Mouse (Mus musculus): ENCODE data around the gene Nup210. TPM values are rescaled to one million over a fixed set of nuclear protein-coding genes. Genes with fewer than 3 reads are reported as not detected.
A peak's percentile ranks its signal among the peaks of the same experiment; 100 is the strongest.

Nup210 gene
- polyA plus RNA-seq, 1 experiment from 2014 or later, result 27.5 TPM

DNA sequence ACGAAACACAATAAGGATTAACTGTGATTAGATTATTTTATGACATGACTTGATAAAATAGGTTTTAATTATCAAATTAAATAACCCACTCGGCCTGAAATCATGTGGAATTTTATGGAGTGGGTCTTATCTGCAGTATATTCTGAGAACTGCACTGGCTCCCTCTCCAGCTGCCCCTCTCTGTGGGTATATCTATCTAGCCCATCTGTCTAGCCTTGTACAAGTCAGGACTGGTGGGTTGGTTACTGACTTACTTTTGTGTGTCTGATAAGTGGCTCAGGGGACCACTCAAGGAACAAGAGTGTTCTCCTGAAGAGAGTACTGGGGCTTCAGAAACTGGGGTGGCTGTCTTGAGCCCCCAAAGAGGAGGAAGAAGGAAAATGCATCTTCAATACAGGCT, 109.4 kb downstream of the Nup210 start:
- H3K9me3 ChIP-seq, result no peaks in the 10 kb centered on the region
- no peaks in the 10 kb centered on the region for H3K4me1 ChIP-seq
- H3K4me3 ChIP-seq, result no peak overlapping the region
- no peak overlapping the region for H3K27ac ChIP-seq
- H3K9ac ChIP-seq, result no peak overlapping the region
- ATAC-seq (ENCODE audit: borderline replicate concordance, extremely low read depth, low FRiP score, low TSS enrichment), result no peak
- H3K4me2 ChIP-seq, result no peak overlapping the region
- no peaks in the 10 kb centered on the region for H3K27me3 ChIP-seq
- 44% methylated on average over 2 of the region's 2 CpGs for WGBS
- H3K36me3 ChIP-seq, result no peaks in the 10 kb centered on the region

DNA sequence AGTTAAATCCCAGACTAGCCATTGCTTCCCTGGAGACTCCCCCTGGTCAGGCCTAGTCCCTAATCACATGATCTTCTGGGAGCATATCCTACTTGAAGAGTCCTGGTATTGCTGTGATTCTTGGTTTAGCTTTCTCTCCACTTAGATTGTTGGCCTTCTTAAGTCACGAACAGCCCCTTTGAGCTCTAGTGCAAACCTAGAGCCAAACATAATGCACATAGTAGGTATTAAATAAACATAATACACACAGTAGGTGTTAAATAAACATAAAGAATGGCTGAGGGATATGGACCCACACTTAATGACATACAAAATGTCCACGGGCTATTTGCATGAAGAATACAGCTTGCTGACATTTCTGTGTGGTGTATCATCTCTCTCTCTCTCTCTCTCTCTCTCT, 112.5 kb downstream of the Nup210 start:
- Histone ChIP-seq H3K4me2 (no peak overlapping the region), H3K27me3 (no peaks in the 10 kb centered on the region)
- 93% methylated on average over 2 of the region's 2 CpGs for WGBS

GRCm38 (mm10) chr6:91003310-91003995, 113.2 kb downstream of the Nup210 start:
- whole genome bisulfite sequencing, result 26% methylated on average over 3 of the region's 3 CpGs
- H3K9me3 ChIP-seq, result no peaks in the 10 kb centered on the region
- no peak overlapping the region for H3K27ac ChIP-seq
- no peaks in the 10 kb centered on the region for H3K36me3 ChIP-seq
- no peak overlapping the region for H3K4me3 ChIP-seq
- no peak overlapping the region for H3K4me2 ChIP-seq
- ATAC-seq (ENCODE audit: borderline replicate concordance, extremely low read depth, low FRiP score, low TSS enrichment), result no peak
- peaks cover 9% of the 10 kb centered on the region; the same call in 1 of the 2 replicates for H3K4me1 ChIP-seq
- no peak overlapping the region for H3K9ac ChIP-seq
- H3K27me3 ChIP-seq, result no peaks in the 10 kb centered on the region

More for the DNA sequence above, 112.5 kb downstream of the Nup210 start:
- Histone ChIP-seq H3K27ac (no peak overlapping the region), H3K9me3 (no peaks in the 10 kb centered on the region), H3K4me3 (no peak overlapping the region), H3K4me1 (peaks cover 9% of the 10 kb centered on the region; the same call in 1 of the 2 replicates), H3K9ac (no peak overlapping the region), H3K36me3 (no peaks in the 10 kb centered on the region)
- no peak for ATAC-seq (ENCODE audit: borderline replicate concordance, extremely low read depth, low FRiP score, low TSS enrichment)

GRCm38 (mm10) chr6:91001566-91001965, 115.1 kb downstream of the Nup210 start:
- Histone ChIP-seq H3K36me3 (no peaks in the 10 kb centered on the region), H3K27ac (peak overlapping the region; percentile 19; the same call in 1 of the 2 replicates), H3K27me3 (no peaks in the 10 kb centered on the region), H3K9me3 (no peaks in the 10 kb centered on the region), H3K9ac (no peak overlapping the region), H3K4me2 (peak overlapping the region; percentile 19; the same call in 1 of the 2 replicates), H3K4me3 (no peak overlapping the region), H3K4me1 (peaks cover 9% of the 10 kb centered on the region; the same call in 1 of the 2 replicates)
- WGBS, result 32% methylated on average over 7 of the region's 7 CpGs
- peak; percentile 77 for ATAC-seq (ENCODE audit: borderline replicate concordance, extremely low read depth, low FRiP score, low TSS enrichment)

DNA sequence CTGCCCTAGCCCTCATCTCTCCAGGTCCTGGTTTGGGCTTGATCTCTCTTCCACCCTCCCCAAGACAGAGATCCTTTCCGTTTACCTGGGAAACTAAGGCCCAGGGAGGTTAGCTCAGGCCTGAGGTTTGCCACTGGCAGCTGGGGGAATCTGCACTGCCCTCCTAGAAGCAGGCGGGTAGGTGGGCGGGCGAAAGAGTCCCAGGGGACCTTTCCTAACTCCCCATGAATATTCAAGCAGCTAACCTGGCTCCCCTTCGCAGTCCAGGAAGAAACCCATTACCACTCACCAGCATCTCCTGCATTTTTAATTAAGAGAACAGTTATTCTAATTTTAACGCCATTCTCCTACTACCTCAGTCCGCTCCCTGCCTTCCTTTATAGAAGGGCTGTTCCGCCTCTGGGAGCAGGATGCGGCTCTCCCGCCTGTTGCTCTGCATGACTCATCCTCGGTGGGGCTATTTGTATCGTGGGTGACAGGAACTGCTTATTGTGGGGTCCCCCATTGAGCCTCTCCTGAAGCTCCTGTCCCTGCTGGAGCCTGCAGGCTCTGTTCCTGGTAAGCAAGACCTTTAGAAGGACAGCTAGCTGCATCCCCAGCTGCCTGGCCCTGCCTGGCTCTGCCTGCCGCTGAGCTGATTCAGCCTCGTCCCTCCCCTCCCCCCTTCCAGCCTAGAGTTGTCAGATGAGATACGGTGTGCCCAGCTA, 115.7 kb downstream of the Nup210 start:
- no peaks in the 10 kb centered on the region for H3K36me3 ChIP-seq
- peaks cover 9% of the 10 kb centered on the region; the same call in 1 of the 2 replicates for H3K4me1 ChIP-seq
- peak overlapping the region; percentile 19; the same call in 1 of the 2 replicates for H3K27ac ChIP-seq
- no peaks in the 10 kb centered on the region for H3K9me3 ChIP-seq
- 17% methylated on average over 15 of the region's 15 CpGs for WGBS
- peak overlapping the region; percentile 19; the same call in 1 of the 2 replicates for H3K4me2 ChIP-seq
- no peak for ATAC-seq (ENCODE audit: borderline replicate concordance, extremely low read depth, low FRiP score, low TSS enrichment)
- H3K4me3 ChIP-seq, result no peak overlapping the region
- H3K9ac ChIP-seq, result no peak overlapping the region
- H3K27me3 ChIP-seq, result no peaks in the 10 kb centered on the region

- no peaks in the 10 kb centered on the region for H3K27me3 ChIP-seq
- no peak overlapping the region for H3K27ac ChIP-seq
- H3K9ac ChIP-seq, result no peak overlapping the region
- no peaks in the 10 kb centered on the region for H3K9me3 ChIP-seq
- H3K4me1 ChIP-seq, result peaks cover 9% of the 10 kb centered on the region; the same call in 1 of the 2 replicates
- no peak for ATAC-seq (ENCODE audit: borderline replicate concordance, extremely low read depth, low FRiP score, low TSS enrichment)
- no peaks in the 10 kb centered on the region for H3K36me3 ChIP-seq
- no peak overlapping the region for H3K4me3 ChIP-seq
- H3K4me2 ChIP-seq, result no peak overlapping the region
- 60% methylated on average over 4 of the region's 4 CpGs for WGBS
Observed at GRCm38 (mm10) chr6:90999176-90999575, 117.5 kb downstream of the Nup210 start.

DNA sequence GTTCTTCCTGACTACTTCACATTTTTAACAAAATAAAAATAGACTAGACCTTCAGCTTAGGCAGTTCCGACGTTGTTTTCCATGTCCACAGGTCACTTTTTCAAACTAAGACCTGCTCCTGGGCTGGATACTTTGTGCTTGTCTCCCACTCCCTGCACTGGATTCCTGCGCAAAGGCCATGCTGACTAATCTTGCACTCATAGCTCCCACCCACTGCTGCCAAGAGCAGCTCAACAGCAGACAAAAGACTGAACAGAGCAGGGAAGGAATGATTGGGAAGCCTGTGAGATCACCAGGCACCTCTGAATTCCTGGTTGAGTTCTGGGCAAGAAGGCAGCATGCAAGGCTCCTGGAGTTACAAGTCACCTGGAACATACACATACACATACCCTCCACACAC, 119.6 kb downstream of the Nup210 start:
- Histone ChIP-seq H3K9ac (no peak overlapping the region), H3K36me3 (no peaks in the 10 kb centered on the region), H3K4me1 (peaks cover 9% of the 10 kb centered on the region; the same call in 1 of the 2 replicates), H3K4me3 (no peak overlapping the region), H3K27me3 (no peaks in the 10 kb centered on the region), H3K27ac (no peak overlapping the region), H3K4me2 (no peak overlapping the region), H3K9me3 (no peaks in the 10 kb centered on the region)
- WGBS, result 92% methylated on average over 3 of the region's 3 CpGs
- no peak for ATAC-seq (ENCODE audit: borderline replicate concordance, extremely low read depth, low FRiP score, low TSS enrichment)

- Histone ChIP-seq H3K4me1 (peaks cover 6% of the 10 kb centered on the region; the same call in 1 of the 2 replicates), H3K36me3 (no peaks in the 10 kb centered on the region), H3K4me2 (no peak overlapping the region), H3K27ac (no peak overlapping the region), H3K27me3 (no peaks in the 10 kb centered on the region), H3K9me3 (no peaks in the 10 kb centered on the region), H3K9ac (no peak overlapping the region), H3K4me3 (no peak overlapping the region)
- WGBS, result 85% methylated on average over 2 of the region's 2 CpGs
- ATAC-seq (ENCODE audit: borderline replicate concordance, extremely low read depth, low FRiP score, low TSS enrichment), result no peak
Observed at GRCm38 (mm10) chr6:90996181-90996580, 120.4 kb downstream of the Nup210 start.

GRCm38 (mm10) chr6:90988648-90989317, 127.8 kb downstream of the Nup210 start, which contains the start of gene Iqsec1:
Gene Iqsec1, minus strand, starts transcription at chr6:90988685.
- peak; percentile 95 for ATAC-seq (ENCODE audit: borderline replicate concordance, extremely low read depth, low FRiP score, low TSS enrichment)
- peak within 1 kb of the TSS; percentile 69 for H3K4me3 ChIP-seq
- H3K27ac ChIP-seq, result peak within 1 kb of the TSS; percentile 69
- peaks cover 11% of the 10 kb centered on the region; the same call in 1 of the 2 replicates for H3K27me3 ChIP-seq
- peaks cover 40% of the 10 kb centered on the region for H3K4me1 ChIP-seq
- peak within 1 kb of the TSS; percentile 100 for H3K4me2 ChIP-seq
- no peaks in the 10 kb centered on the region for H3K9me3 ChIP-seq
- WGBS, result under 1% methylated on average over 38 of the region's 39 CpGs
- peak within 1 kb of the TSS; percentile 64 for H3K9ac ChIP-seq
- H3K36me3 ChIP-seq, result no peaks in the 10 kb centered on the region

DNA sequence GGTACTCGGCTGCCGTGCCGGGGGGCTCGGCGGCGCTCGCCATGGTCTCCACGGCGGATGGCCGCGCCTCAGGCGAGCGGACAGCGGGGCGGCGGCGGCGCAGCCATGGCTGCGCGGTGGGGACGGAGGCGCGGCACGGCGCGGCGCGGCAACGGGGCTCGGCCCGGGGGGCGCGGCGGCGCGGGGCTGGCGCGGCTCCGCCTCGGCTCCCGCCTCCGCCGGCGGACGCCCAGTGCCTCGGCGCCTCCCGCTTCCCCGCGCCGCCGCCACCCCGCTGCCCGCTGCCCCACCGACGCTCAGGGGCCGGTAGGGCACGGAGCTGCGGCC, 128.4 kb downstream of the Nup210 start:
- ATAC-seq (ENCODE audit: borderline replicate concordance, extremely low read depth, low FRiP score, low TSS enrichment), result peak; percentile 29
- Histone ChIP-seq H3K4me2 (peak overlapping the region; percentile 100), H3K4me1 (peaks cover 43% of the 10 kb centered on the region), H3K36me3 (no peaks in the 10 kb centered on the region), H3K9ac (peak overlapping the region; percentile 64), H3K4me3 (peak overlapping the region; percentile 69), H3K27ac (peak overlapping the region; percentile 69), H3K27me3 (peaks cover 11% of the 10 kb centered on the region; the same call in 1 of the 2 replicates), H3K9me3 (no peaks in the 10 kb centered on the region)
- WGBS, result under 1% methylated on average over 28 of the region's 59 CpGs

DNA sequence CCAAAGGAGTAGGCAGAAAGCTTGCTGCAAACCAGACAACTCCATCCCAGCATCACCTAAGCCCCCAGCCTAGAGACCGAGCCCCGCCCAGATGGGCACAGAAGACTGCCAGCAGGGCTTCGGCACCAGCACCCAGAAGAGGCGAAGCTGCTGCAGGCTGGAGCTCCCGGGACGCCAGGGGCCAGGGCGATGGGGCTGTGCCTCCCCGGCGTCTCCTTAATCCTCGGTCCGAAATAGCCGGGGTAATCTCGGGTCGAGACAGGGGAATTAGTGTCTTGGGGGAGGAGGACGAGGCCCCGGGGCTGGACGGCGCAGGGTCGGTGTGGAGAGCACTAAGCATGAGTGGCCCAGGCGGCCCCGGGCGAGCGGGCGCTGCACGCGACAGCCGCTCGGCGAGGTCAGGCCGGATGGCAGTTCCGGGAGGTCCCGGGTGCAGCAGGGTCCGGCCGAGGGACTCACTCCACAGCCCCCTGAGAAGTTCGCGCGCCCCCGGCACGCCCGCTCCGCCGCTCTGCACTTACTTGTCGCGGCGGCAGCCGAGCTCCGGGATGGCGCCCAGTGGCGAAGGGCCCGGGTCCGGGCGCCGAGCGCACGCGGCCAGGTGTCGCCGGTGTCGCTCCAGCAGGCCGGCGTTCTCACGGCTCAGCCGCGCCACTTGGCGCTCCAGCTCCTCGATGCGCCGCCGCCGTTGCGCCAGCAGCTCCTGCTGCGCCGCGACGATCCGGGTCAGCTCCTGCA, 128.9 kb downstream of the Nup210 start:
- Histone ChIP-seq H3K9ac (peak overlapping the region; percentile 64), H3K27ac (peak overlapping the region; percentile 69), H3K9me3 (no peaks in the 10 kb centered on the region), H3K27me3 (peaks cover 11% of the 10 kb centered on the region; the same call in 1 of the 2 replicates), H3K4me1 (peaks cover 43% of the 10 kb centered on the region), H3K36me3 (no peaks in the 10 kb centered on the region), H3K4me3 (peak overlapping the region; percentile 69), H3K4me2 (peak overlapping the region; percentile 100)
- ATAC-seq (ENCODE audit: borderline replicate concordance, extremely low read depth, low FRiP score, low TSS enrichment), result no peak
- WGBS, result under 1% methylated on average over 53 of the region's 76 CpGs

Measured in lung, embryonic 15.5 days (tissue).